Mouse (Mus musculus) heart, postnatal 25 days (tissue): ENCODE measurements around the gene Fam161a. TPM values are rescaled to one million over a fixed set of nuclear protein-coding genes. Genes with fewer than 3 reads are reported as not detected.
"Not testable (repeated sequence)": the region's sequence is repeated elsewhere in the genome, so short reads cannot be mapped to it uniquely, and the experiment has no call there.

Experiments used
- DNase-seq: peaks from one replicate; pipeline ENCODE4 v3.0.0; 2022; ENCODE audit warnings: low spot score
- intact Hi-C: fragments of 180-260 bp; cut with DNase I; formaldehyde crosslinking; loops from one replicate; pipeline ENCODE4 v1.15.1; 2025
- total RNA-seq, 2 experiments: library from RNA; stranded (reverse); gene quantifications; 2 replicates each; pipeline ENCODE4 v1.2.3; 2021

Fam161a gene
- total RNA-seq, 2 experiments from 2014 or later, result 1.5 to 1.6 TPM

- no peak for DNase-seq
- intact Hi-C loops, result no loop called here
Observed at GRCm38 (mm10) chr11:23028957-23029356, 21.6 kb downstream of the Fam161a start.

- intact Hi-C loops, result no loop called here
Observed at GRCm38 (mm10) chr11:23029399-23029798, 22.1 kb downstream of the Fam161a start.

GRCm38 (mm10) chr11:23047252-23047651 lies 39.9 kb downstream of the Fam161a start:
- no peak for DNase-seq
- intact Hi-C loops, result no loop called here

More at GRCm38 (mm10) chr11:23029399-23029798, 22.1 kb downstream of the Fam161a start:
- no peak for DNase-seq

DNA sequence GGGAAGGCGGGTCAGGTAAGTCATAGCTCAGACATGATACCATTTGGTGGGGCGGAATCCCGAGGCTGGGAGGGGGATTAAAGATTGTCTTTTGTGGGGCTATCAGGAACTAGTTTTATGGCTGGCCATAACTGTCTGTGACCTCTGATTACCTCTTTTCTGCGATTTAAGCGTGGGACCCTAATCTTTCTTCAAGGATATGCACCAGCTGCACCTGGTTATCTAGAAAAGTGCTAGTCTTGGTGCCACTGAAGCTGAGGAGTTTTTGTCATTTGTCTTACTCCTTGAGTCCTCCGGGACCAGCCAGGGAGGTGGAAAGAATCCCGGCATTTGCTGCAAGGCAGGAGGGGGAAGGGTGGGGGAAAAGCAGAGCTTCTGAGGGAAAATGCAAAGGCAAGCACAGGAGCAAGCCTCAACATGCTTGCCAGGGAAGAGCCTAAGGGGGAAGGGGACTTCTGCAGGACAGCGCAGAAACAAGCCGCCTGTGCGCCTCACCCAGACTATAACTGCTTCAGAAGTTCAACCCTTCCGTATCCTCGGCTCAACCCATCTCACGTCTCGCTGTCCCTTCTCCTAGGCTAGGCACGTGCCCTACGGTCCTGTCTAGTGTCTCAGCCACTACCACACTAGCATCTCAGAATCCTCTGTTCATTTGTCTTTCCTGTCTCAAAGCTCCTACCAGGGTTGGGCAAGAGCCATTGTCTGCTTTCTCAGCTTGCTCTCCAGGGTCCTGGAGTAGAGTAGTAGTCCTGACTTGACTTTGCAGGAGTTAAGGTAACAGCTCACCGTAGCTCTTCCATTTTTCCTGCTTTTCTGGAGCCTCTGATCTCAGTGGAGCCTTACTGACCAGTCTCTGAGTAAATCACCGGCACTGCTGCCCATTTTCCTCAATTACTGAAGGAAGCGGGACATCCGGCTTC lies 40.6 kb downstream of the Fam161a start:
- intact Hi-C loops, result no loop called here

GRCm38 (mm10) chr11:23049642-23050041 lies 42.3 kb downstream of the Fam161a start:
- no peak for DNase-seq
- intact Hi-C loops, result no loop called here

More for the DNA sequence above, 40.6 kb downstream of the Fam161a start:
- no peak for DNase-seq

GRCm38 (mm10) chr11:23052353-23052752 lies 45.0 kb downstream of the Fam161a start:
- DNase-seq, result no peak
- intact Hi-C loops, result no loop called here

GRCm38 (mm10) chr11:23063153-23063552 lies 55.8 kb downstream of the Fam161a start:
- no peak for DNase-seq
- intact Hi-C loops, result loop anchor here (10.0 kb wide), 1 partner anchor 192 kb away; the partner anchor contains the start of gene Xpo1

GRCm38 (mm10) chr11:23063857-23064256 lies 56.5 kb downstream of the Fam161a start:
- DNase-seq, result no peak
- intact Hi-C loops, result loop anchor here (10.0 kb wide), 1 partner anchor 191 kb away; the partner anchor contains the start of gene Xpo1

- not testable (repeated sequence) for DNase-seq
- intact Hi-C loops, result loop anchor here (10.0 kb wide), 1 partner anchor 191 kb away; the partner anchor contains the start of gene Xpo1
Observed at GRCm38 (mm10) chr11:23064276-23064675, 56.9 kb downstream of the Fam161a start.

- intact Hi-C loops, result loop anchor here (5.0 to 10.0 kb wide), 2 partner anchors 190 to 207 kb away; partner anchors contain the start of gene Xpo1
- no peak for DNase-seq
Observed at GRCm38 (mm10) chr11:23065167-23065668, 57.9 kb downstream of the Fam161a start.

DNA sequence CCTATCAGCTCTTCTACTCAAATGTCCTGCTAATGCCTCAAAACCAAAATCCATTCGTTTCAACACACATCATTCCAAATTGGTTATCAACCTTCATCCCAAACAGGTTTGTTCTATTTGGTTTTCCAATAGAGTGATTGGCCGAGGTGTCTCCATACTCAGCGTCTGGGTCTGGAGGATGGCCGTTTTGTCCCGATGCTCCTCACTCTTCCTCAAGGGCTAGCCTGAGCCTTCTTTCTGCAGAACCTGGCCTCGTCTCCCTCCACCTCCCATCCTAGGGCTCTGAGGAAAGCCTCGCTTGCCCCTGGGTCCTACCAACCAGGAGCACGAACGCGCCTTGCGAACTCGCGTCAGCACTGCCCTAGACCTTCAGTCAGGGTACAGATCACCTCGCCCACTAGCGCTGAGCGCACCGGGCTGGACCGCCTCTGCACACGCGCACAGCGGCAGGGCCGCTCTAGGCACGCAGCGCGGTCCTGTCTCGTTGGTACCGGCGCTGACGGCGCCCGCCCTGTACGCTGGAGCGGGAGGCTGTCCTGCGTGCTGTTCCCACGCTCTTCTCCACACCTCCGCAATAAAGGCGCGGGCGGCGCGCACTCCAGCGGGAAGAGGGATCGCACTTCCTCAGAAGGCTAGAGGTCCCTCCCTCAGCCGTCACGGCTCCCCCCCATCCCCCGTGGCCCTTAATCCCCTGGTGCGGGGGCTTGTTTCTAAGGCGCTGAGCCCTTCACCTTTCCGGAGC lies 60.2 kb downstream of the Fam161a start:
- peak; percentile 81 for DNase-seq
- intact Hi-C loops, result loop anchor here (2.0 to 10.0 kb wide), 3 partner anchors 77 to 205 kb away; partner anchors contain the start of genes Cct4 and Xpo1

- intact Hi-C loops, result loop anchor here (5.0 to 10.0 kb wide), 2 partner anchors 187 to 204 kb away; partner anchors contain the start of gene Xpo1
- DNase-seq, result no peak
Observed at GRCm38 (mm10) chr11:23068201-23068600, 60.9 kb downstream of the Fam161a start.

- DNase-seq, result not testable (repeated sequence)
- intact Hi-C loops, result loop anchor here (5.0 to 10.0 kb wide), 2 partner anchors 186 to 203 kb away; partner anchors contain the start of gene Xpo1
Observed at GRCm38 (mm10) chr11:23068986-23069385, 61.7 kb downstream of the Fam161a start.

- no peak for DNase-seq
- intact Hi-C loops, result no loop called here
Observed at GRCm38 (mm10) chr11:23074841-23075240, 67.5 kb downstream of the Fam161a start.

- intact Hi-C loops, result no loop called here
Observed at GRCm38 (mm10) chr11:23078541-23078940, 71.2 kb downstream of the Fam161a start.

More at GRCm38 (mm10) chr11:23078541-23078940, 71.2 kb downstream of the Fam161a start:
- DNase-seq, result no peak

Other genes with a start within 250 kb of the Fam161a start
- 1 to 10 TPM; 4.8 to 6.0 TPM for gene B3gnt2, start 146.6 kb upstream of the Fam161a start, total RNA-seq
- 10 to 100 TPM; 12.1 to 13.5 TPM for gene Zrsr1, start 35.5 kb upstream of the Fam161a start, total RNA-seq
- gene Gm28048, start 25.4 kb upstream of the Fam161a start, total RNA-seq, result 1 to 10 TPM; 5.4 to 5.8 TPM
- gene Commd1, start 25.1 kb upstream of the Fam161a start, total RNA-seq, result 100 to 1,000 TPM; 147 to 169 TPM
- 100 to 1,000 TPM; 114 to 121 TPM for gene Cct4, start 17.0 kb upstream of the Fam161a start, total RNA-seq
- 10 to 100 TPM; 33.9 to 44.3 TPM for gene Xpo1, start 248.5 kb downstream of the Fam161a start, total RNA-seq